Mouse (Mus musculus) C2C12 (cell line): Measurements from ENCODE around the gene Zfpl1. TPM values are rescaled to one million over a fixed set of nuclear protein-coding genes. Genes with fewer than 3 reads are reported as not detected.

Experiments used
- H3K27me3 ChIP-seq: one replicate; pipeline ENCODE4 v1.6.1; 2011; ENCODE audit not compliant: control insufficient read depth, insufficient read depth, insufficient read length
- H3K36me3 ChIP-seq: one replicate; pipeline ENCODE4 v1.6.1; 2011; ENCODE audit not compliant: control insufficient read depth, insufficient read depth
- H3K4me3 ChIP-seq: one replicate; pipeline ENCODE4 v1.5.1; 2011; ENCODE audit warnings: mild to moderate bottlenecking, control low read depth; ENCODE audit not compliant: poor library complexity, insufficient read depth, severe bottlenecking
- H3K79me2 ChIP-seq: one replicate; pipeline ENCODE4 v1.6.1; 2011; ENCODE audit not compliant: control insufficient read depth, insufficient read depth
- H3K79me3 ChIP-seq: one replicate; pipeline ENCODE4 v1.6.1; 2011; ENCODE audit warnings: low read depth, control low read depth
- H3ac ChIP-seq: one replicate; pipeline ENCODE3; 2011; ENCODE audit warnings: low read depth; ENCODE audit not compliant: control insufficient read depth, insufficient read length
- CEBPB ChIP-seq: IDR thresholded peaks from one replicate; pipeline ENCODE4 v1.6.1; 2011; ENCODE audit warnings: low read depth, mild to moderate bottlenecking, control low read depth, moderate library complexity
- CTCF ChIP-seq: IDR thresholded peaks from one replicate; pipeline ENCODE4 v1.5.1; 2011; ENCODE audit not compliant: control insufficient read depth, insufficient read depth, insufficient read length
- FOSL1 ChIP-seq: IDR thresholded peaks from one replicate; pipeline ENCODE4 v1.8.0; 2011; ENCODE audit warnings: mild to moderate bottlenecking, low read length; ENCODE audit not compliant: poor library complexity, insufficient read depth, severe bottlenecking
- MAX ChIP-seq: IDR thresholded peaks from one replicate; pipeline ENCODE4 v1.6.1; 2011; ENCODE audit warnings: mild to moderate bottlenecking, control low read depth
- MYOD1 ChIP-seq: IDR thresholded peaks from one replicate; pipeline ENCODE4 v1.6.1; 2011; ENCODE audit warnings: low read depth; ENCODE audit not compliant: control insufficient read depth, insufficient read length
- MYOG ChIP-seq: IDR thresholded peaks from one replicate; pipeline ENCODE4 v1.6.1; 2011; ENCODE audit not compliant: control insufficient read depth, insufficient read length; ENCODE audit errors: extremely low read depth
- USF1 ChIP-seq: IDR thresholded peaks from one replicate; pipeline ENCODE4 v1.6.1; 2011; ENCODE audit warnings: low read depth, mild to moderate bottlenecking, control low read depth, moderate library complexity
- polyA plus RNA-seq: library from polyadenylated mRNA; unstranded; fragments of >200 nt; fragmentation: generic; extraction: Trizol; gene quantifications from one replicate; pipeline ENCODE4 v1.2.1, GENCODE M21; 2012; ENCODE audit warnings: missing spikeins

The Zfpl1 gene
- polyA plus RNA-seq, 1 experiment = 59.7 TPM

- H3K36me3 ChIP-seq = peaks cover 8% of the 10 kb centered on the region
- no peaks in the 10 kb centered on the region for H3K27me3 ChIP-seq
- peak overlapping the region; percentile 41 for H3K4me3 ChIP-seq
- no peaks in the 10 kb centered on the region for H3K79me2 ChIP-seq
- no peaks in the 10 kb centered on the region for H3K79me3 ChIP-seq
- peak overlapping the region; percentile 58 for H3ac ChIP-seq
- TF ChIP-seq MAX = no peak
- TF ChIP-seq MYOD1 = no peak
- TF ChIP-seq CTCF = no peak
- TF ChIP-seq FOSL1 = no peak
- no peak for TF ChIP-seq CEBPB
- TF ChIP-seq MYOG = no peak
- no peak for TF ChIP-seq USF1
Observed at GRCm38 (mm10) chr19:6126789-6127580, 42.2 kb upstream of the Zfpl1 start.

- Histone ChIP-seq H3ac (no peak overlapping the region), H3K4me3 (no peak overlapping the region), H3K79me2 (no peaks in the 10 kb centered on the region), H3K36me3 (peaks cover 8% of the 10 kb centered on the region), H3K79me3 (no peaks in the 10 kb centered on the region), H3K27me3 (no peaks in the 10 kb centered on the region)
- TF ChIP-seq CTCF = peak; percentile 29
- no peak for TF ChIP-seq USF1
Observed at GRCm38 (mm10) chr19:6126289-6126688, 41.5 kb upstream of the Zfpl1 start.

GRCm38 (mm10) chr19:6124898-6125297 lies 40.1 kb upstream of the Zfpl1 start:
- H3ac ChIP-seq = no peak overlapping the region
- H3K79me2 ChIP-seq = no peaks in the 10 kb centered on the region
- peaks cover 8% of the 10 kb centered on the region for H3K36me3 ChIP-seq
- H3K27me3 ChIP-seq = no peaks in the 10 kb centered on the region
- TF ChIP-seq CEBPB (no peak), MYOD1 (no peak), CTCF (no peak)
- no peaks in the 10 kb centered on the region for H3K79me3 ChIP-seq
- H3K4me3 ChIP-seq = no peak overlapping the region

DNA sequence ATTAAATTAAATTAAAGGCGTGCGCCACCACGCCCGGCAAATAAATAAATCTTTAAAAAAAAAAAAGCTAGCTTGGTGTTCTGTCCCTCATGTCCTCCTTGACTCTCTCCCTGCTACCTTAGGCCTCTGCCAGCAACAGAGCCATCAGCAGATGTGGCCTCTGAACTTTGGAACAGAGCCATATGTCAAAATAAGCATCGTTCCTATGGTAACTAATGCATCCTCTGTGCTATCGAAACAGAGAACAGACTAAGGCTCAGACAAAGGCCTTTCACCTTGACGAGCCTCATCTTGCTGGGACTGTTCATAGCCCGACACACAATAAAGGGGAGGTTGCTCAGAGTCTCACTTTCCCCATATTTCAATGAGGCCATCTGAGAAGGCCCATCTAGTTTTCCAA lies 38.6 kb upstream of the Zfpl1 start:
- Histone ChIP-seq H3K27me3 (no peaks in the 10 kb centered on the region), H3K79me2 (no peaks in the 10 kb centered on the region), H3ac (no peak overlapping the region), H3K36me3 (peaks cover 8% of the 10 kb centered on the region), H3K79me3 (no peaks in the 10 kb centered on the region), H3K4me3 (no peak overlapping the region)
- TF ChIP-seq CTCF = no peak
- TF ChIP-seq USF1 = no peak
- TF ChIP-seq MYOD1 = no peak
- TF ChIP-seq FOSL1 = no peak
- TF ChIP-seq MAX = no peak
- TF ChIP-seq CEBPB = no peak
- no peak for TF ChIP-seq MYOG

DNA sequence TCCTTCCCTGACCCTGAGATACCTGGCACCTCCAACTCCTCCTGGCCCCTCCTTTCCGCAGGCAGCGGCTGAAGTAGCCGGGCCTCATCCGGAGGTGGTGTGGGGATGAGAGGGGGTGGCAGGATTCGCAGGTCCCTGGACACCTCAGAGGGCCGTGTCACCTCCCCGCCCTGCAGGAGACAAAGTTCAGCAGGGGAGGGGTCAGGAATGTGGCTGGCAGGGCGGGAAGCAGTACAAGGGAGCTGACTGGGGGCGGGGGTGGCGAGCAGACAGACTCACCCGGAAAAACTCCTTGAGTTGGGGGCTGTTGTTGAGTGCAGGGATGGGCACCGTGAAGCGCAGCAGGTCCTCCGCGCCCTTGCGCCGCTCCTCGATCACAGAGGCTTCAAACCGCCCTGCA lies 37.0 kb upstream of the Zfpl1 start:
- H3ac ChIP-seq = no peak overlapping the region
- TF ChIP-seq USF1 = no peak
- TF ChIP-seq MYOD1 = no peak
- TF ChIP-seq MYOG = no peak
- no peak for TF ChIP-seq CTCF
- no peak for TF ChIP-seq FOSL1
- TF ChIP-seq CEBPB = no peak
- no peak for TF ChIP-seq MAX

GRCm38 (mm10) chr19:6118677-6119185 lies 34.0 kb upstream of the Zfpl1 start:
- peaks cover 27% of the 10 kb centered on the region for H3K79me2 ChIP-seq
- peak overlapping the region; percentile 74 for H3K4me3 ChIP-seq
- peaks cover 16% of the 10 kb centered on the region for H3K79me3 ChIP-seq
- H3ac ChIP-seq = peak overlapping the region; percentile 38
- TF ChIP-seq MYOG (no peak), MYOD1 (no peak), USF1 (no peak), MAX (no peak), CEBPB (no peak), CTCF (no peak), FOSL1 (no peak)
- H3K36me3 ChIP-seq = peaks cover 27% of the 10 kb centered on the region
- H3K27me3 ChIP-seq = no peaks in the 10 kb centered on the region

More for the DNA sequence above, 37.0 kb upstream of the Zfpl1 start:
- H3K4me3 ChIP-seq = no peak overlapping the region
- peaks cover 9% of the 10 kb centered on the region for H3K79me3 ChIP-seq
- H3K79me2 ChIP-seq = peaks cover 12% of the 10 kb centered on the region
- H3K27me3 ChIP-seq = no peaks in the 10 kb centered on the region
- H3K36me3 ChIP-seq = peaks cover 8% of the 10 kb centered on the region
